Mouse (Mus musculus): ENCODE measurements around the gene Gm4858.
A peak's percentile ranks its signal among the peaks of the same experiment; 100 is the strongest.
"Not testable (repeated sequence)": the region's sequence is repeated elsewhere in the genome, so short reads cannot be mapped to it uniquely, and the experiment has no call there.

Gene Gm4858

GRCm38 (mm10) chr3:93068523-93068922 is at the start of gene Gm4858:
TSS of gene Gm4858 (plus strand) at chr3:93068823.
- not testable (repeated sequence) for DNase-seq

GRCm38 (mm10) chr3:93018960-93019359 is 49.7 kb upstream of the Gm4858 start, which contains the start of gene Lce1m:
TSS of gene Lce1m (minus strand) at chr3:93019060.
- DNase-seq: no peak

- DNase-seq: no peak
These were observed 47.5 kb upstream of the Gm4858 start for GRCm38 (mm10) chr3:93021171-93021570.

GRCm38 (mm10) chr3:93023411-93024184 is 45.0 kb upstream of the Gm4858 start:
- DNase-seq: no peak

GRCm38 (mm10) chr3:93025486-93025885 is 43.1 kb upstream of the Gm4858 start:
- peak; percentile 4 for DNase-seq

- DNase-seq: peak; percentile 74
These were observed 37.2 kb upstream of the Gm4858 start for GRCm38 (mm10) chr3:93031450-93031849.

- DNase-seq: no peak
These were observed 18.4 kb upstream of the Gm4858 start for GRCm38 (mm10) chr3:93050182-93050581.

- DNase-seq: peak; percentile 36
These were observed 15.7 kb upstream of the Gm4858 start for GRCm38 (mm10) chr3:93052826-93053474.

GRCm38 (mm10) chr3:93086631-93087030 is 18.0 kb downstream of the Gm4858 start:
- DNase-seq: no peak

- DNase-seq: peak; percentile 17
These were observed 25.0 kb downstream of the Gm4858 start for GRCm38 (mm10) chr3:93093581-93093980.

- no peak for DNase-seq
These were observed 27.8 kb downstream of the Gm4858 start for GRCm38 (mm10) chr3:93096447-93096846.

GRCm38 (mm10) chr3:93111668-93112067 is 43.0 kb downstream of the Gm4858 start:
- peak; percentile 12 for DNase-seq

GRCm38 (mm10) chr3:93114481-93114880 is 45.9 kb downstream of the Gm4858 start:
- peak; percentile 69 for DNase-seq

GRCm38 (mm10) chr3:93119101-93119500 is 50.5 kb downstream of the Gm4858 start:
- peak; percentile 4 for DNase-seq

All from embryo, embryonic 11 days (tissue).